Mouse (Mus musculus): ENCODE results near the gene Inafm2. TPM values are rescaled to one million over a fixed set of nuclear protein-coding genes. Genes with fewer than 3 reads are reported as not detected.

Inafm2 gene
- 1 to 10 TPM; 3.6 to 4.9 TPM for total RNA-seq (2021)
- long read RNA-seq, experiment 1, transcript Inafm2-201 (1 exons, 3,053 nt) = major isoform, 5 of 5 reads
- long read RNA-seq, experiment 1, partial matches to known transcripts = 0 of 5 reads
- long read RNA-seq, experiment 1, other reads (novel, unspliced or antisense) = 0 of 5 reads
- long read RNA-seq, experiment 2 = 0 reads

DNA sequence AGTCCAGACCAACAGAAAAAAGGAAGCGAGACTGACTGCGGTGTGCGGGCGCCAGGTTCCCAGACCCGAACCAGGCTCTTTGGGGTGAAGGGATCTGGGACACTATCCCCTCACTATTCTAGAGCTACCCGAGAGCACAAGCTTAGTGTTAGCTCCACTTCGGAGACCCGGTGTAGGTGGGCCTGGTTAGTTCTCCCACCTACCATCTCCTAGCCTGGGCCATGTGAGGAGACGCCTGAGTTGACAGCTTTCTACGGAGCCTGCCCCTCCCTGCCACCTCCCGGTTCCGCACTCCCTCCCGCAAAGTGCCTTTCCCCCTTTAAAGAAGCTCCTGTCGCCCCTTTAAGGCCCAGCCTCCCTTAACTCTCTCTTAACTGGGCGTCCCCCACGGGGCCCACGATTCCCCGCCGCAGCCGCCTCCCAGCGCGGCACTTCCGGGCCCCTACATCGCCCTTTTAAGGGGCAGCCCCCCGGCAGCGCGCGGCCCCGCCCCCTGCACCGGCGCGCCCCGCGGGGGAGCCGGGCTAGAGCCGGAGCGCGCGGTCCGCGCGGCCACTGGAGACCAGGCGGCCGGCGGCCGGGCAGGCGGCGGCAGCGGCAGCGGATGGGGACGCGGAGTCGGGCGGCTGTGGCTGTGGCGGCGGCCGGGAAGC, at the start of gene Inafm2:
Inafm2 (plus strand) TSS at position 527 of the 653 bp plus-strand sequence.
- DNase-seq = peak; percentile 95

GRCm38 (mm10) chr2:118696451-118697308, 48.9 kb upstream of the Inafm2 start:
- DNase-seq = no peak

GRCm38 (mm10) chr2:118697311-118697877, 48.2 kb upstream of the Inafm2 start:
- no peak for DNase-seq

GRCm38 (mm10) chr2:118697955-118698354, 47.6 kb upstream of the Inafm2 start:
- no peak for DNase-seq

- DNase-seq = peak; percentile 68
Observed at GRCm38 (mm10) chr2:118700179-118701062, 45.1 kb upstream of the Inafm2 start.

GRCm38 (mm10) chr2:118701161-118701560, 44.4 kb upstream of the Inafm2 start:
- no peak for DNase-seq

DNA sequence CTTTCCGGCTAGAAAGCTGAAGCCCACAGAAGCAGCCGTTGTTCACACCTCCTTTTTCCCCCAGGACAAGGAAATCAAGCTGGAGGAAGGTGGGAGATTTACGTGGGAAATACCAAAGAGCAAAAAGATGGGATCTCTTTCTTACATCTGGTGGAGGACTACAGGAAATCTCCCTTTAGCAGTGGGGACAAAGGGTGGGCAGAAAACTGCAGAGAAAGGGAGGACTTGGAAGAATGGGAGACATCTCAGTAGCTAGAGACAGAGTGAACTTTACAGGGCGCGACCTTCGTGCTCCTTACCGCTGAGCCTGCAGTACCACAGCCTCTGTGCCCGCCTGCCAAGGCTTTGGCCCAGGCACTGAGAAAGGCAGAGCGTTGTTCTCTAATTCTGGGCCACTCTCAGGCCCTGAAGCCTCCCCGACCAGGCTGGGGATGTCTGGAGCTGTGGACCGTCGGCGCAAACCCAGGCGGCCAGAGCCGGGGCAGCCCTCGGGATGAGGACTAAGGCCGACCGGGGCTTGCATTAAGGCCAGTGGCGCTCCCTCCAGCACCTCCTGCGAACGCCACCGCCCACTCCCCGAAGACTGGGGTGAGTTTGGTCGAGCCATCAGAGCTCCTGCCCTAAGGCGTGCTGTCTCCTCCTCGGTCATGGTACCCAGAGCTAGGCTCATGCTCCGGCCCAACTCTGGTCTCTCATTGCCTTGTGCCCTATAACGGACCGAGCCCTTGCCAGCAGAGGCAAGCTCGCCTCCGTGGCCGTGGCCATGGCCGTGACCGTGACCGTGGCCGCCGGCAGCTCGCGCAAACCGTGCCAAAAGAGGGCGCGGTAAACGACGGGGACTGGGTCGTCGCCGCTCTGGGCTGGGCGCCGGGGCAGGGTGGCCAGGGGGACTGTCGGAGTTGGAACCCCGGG, 43.3 kb upstream of the Inafm2 start:
- no peak for DNase-seq

DNA sequence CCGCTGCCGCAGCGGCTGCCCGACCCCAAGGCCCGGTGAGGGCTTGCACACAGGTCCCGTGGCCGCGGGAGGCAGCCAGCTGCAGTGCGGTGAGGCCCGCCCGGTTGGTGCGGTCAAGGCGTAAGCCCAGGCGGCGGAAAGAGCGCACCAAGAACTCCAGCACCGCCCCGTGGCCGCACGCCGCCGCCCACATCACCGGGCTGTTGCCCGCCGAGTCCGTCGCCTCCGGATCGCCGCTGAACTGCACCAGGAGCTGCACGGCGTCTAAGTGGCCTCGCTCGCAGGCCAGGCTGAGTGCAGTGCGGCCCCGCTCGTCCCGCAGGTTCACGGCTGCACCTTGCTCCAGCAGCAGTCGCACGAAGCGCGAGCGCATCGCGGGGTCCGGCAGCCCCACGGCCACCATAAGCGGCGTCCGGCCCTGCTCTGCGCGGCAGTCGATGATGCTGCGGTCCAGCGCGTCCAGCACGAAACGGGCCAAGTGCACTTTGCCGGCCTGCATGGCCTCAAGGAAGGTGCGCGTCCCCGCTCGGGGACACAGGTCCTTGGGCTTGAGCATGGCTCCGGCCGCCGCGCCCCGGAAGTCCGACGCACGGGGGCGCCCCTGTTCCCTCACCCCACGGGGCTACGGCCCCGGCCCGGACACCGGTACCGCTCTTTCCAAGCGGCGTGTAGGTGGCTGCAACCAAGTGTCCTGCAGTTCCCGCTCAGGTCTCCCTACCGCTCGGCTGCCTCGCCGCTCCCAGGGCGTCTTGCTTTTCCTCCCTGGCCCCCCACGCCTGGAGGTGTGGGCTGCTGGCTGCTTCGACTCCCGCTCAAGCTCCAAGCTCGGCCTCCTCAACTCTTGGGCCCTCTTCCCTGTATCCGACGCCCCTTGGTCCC, 42.4 kb upstream of the Inafm2 start:
- DNase-seq = no peak

DNA sequence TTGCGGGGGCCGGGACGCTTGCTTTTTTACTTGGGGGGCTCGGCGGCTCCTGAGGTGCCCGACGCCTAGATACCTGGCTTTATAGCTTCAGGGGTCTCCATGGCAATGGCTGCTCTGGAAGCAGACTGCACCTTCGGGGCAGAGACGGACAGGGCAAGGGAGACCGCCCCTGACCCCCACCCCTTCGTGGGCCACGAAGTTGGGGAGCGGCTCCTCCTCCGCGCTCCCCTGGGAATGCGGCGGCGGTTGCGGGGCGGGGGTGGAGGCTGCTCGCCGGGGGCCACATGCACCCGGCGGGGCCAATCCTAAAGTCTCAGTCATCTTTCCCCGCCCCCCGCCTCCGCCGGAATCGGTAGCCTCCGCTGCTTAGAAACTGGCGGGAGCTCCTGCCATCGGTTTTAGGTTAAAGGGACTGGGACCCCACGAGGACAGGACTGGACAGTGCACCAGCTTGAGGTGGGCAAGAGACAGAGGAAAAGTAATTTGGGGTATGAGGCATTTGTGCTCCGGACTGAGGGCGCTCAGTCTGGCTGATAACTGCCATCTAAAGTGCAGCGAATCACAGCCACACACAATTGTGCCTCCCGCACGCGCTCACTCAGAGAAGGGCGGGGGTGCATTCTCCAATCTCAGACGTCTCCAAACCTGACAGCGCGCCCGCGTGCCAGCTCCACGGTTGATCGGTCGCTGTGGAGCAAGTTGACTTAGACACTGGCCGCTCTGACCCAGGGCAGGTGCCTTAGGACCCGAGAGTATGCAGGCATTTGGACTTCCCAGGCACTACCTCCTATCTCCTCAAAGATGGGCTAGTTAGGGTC, 41.4 kb upstream of the Inafm2 start, which contains the start of gene Ankrd63:
Ankrd63 (minus strand) TSS at position 51 of the 818 bp plus-strand sequence.
- DNase-seq = no peak

DNA sequence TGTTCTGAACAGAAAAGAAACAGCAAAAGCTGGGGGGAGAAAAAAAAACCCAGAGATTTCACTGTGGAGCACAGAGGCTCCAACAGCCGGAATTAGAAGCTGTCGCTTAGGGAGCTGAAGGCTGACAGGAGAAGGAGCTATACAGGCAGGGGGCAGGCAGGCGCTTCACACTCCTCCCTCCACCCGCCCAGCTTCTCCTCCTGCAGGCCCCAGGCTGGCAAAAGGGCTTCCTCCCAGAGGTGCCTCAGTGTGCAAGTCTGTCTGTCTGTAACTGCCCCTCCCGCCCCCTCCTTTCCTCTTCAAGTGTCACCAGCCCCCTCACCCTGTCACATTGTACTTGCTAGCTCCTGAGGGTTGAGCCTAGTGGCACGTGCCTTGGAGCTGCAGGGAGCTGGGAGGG, 39.1 kb upstream of the Inafm2 start:
- DNase-seq = no peak

- no peak for DNase-seq
Observed at GRCm38 (mm10) chr2:118708472-118708871, 37.1 kb upstream of the Inafm2 start.

GRCm38 (mm10) chr2:118709655-118710221, 35.8 kb upstream of the Inafm2 start:
- DNase-seq = no peak

- DNase-seq = no peak
Observed at GRCm38 (mm10) chr2:118711038-118711494, 34.5 kb upstream of the Inafm2 start.

- DNase-seq = no peak
Observed at GRCm38 (mm10) chr2:118713631-118714030, 31.9 kb upstream of the Inafm2 start.

DNA sequence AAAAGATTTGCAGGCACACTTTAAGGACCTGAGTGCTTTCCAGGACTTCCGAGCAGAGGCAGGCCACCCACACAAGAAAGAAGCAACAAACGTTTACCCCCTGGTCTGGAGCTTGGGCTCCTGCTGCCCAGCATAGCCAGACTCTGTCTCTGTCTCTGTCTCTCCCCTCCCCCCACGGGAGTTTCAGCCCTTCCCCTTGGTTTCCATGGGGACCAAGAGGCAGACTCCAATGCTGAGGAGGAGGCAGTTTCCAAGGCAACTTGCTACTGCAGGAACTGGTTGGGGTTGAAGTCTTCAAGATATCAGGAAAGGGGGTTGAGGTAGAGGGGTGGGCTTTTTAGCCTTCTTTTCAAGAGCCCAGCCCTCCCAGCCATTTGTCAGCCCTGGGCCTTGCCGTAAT, 31.3 kb upstream of the Inafm2 start:
- no peak for DNase-seq

DNA sequence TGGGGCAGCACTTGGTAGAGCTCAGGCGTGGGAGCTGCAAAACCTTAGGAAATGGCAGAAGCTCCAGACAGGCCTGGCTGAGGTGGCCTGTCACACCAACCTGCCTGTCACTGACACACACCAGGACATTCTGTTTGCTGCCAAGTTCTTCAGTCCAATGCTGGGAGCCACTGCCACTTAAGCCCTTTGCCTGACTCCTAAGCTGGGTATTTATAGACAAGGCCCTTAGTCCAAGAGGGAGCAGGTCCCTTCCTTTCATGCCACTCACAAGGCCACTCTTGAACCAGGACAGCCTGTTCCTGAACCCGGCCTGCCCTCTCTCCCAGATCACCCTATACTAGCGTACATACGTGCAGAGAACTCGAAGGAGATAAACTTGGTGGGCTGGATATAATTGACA, 28.9 kb upstream of the Inafm2 start:
- peak; percentile 66 for DNase-seq

- DNase-seq = no peak
Observed at GRCm38 (mm10) chr2:118723693-118724486, 21.7 kb upstream of the Inafm2 start.

Data from gastrocnemius, postnatal 25 days (tissue).